Mouse (Mus musculus) heart, embryonic 16.5 days (tissue): ENCODE measurements around the gene Ppm1j. TPM values are rescaled to one million over a fixed set of nuclear protein-coding genes. Genes with fewer than 3 reads are reported as not detected.
"Not testable (repeated sequence)": the region's sequence is repeated elsewhere in the genome, so short reads cannot be mapped to it uniquely, and the experiment has no call there.

Experiments
- ATAC-seq: fragments of 200-750 bp; cut with Nextera tagmentation; replicated peaks from 2 replicates; pipeline ENCODE4 v1.8.0; 2017; ENCODE audit warnings: moderate number of reproducible peaks; ENCODE audit not compliant: insufficient read depth, low FRiP score; ENCODE audit errors: extremely low read depth
- H3K27ac ChIP-seq: fragments of 300-500 bp; sonication (generic); 2 replicates; pipeline ENCODE4 v1.5.1; 2014; ENCODE audit warnings: mild to moderate bottlenecking, low read length, control low read depth, moderate library complexity
- H3K27me3 ChIP-seq: fragments of 300-500 bp; sonication (generic); 2 replicates; pipeline ENCODE4 v1.6.1; 2014; ENCODE audit warnings: low read length, mixed read lengths; ENCODE audit not compliant: control insufficient read depth, insufficient read depth
- H3K36me3 ChIP-seq: fragments of 300-500 bp; sonication (generic); 2 replicates; pipeline ENCODE4 v1.6.1; 2014; ENCODE audit not compliant: control insufficient read depth, insufficient read depth
- H3K4me1 ChIP-seq: fragments of 300-500 bp; sonication (generic); 2 replicates; pipeline ENCODE4 v1.6.1; 2014; ENCODE audit warnings: low read length, mixed read lengths; ENCODE audit not compliant: control insufficient read depth, insufficient read depth
- H3K4me2 ChIP-seq: fragments of 300-500 bp; sonication (generic); 2 replicates; pipeline ENCODE4 v1.6.1; 2014; ENCODE audit warnings: low read depth, mild to moderate bottlenecking, control low read depth, low read length
- H3K4me3 ChIP-seq: fragments of 300-500 bp; sonication (generic); 2 replicates; pipeline ENCODE4 v1.5.1; 2014; ENCODE audit warnings: mild to moderate bottlenecking, control low read depth, low read length
- H3K9ac ChIP-seq: fragments of 300-500 bp; sonication (generic); 2 replicates; pipeline ENCODE4 v1.6.1; 2014; ENCODE audit warnings: low read length, control low read depth
- H3K9me3 ChIP-seq: fragments of 300-500 bp; sonication (generic); replicated peaks from 2 replicates; pipeline ENCODE4 v1.6.1; 2016; ENCODE audit warnings: low read length; ENCODE audit not compliant: control insufficient read depth
- WGBS: fragments of 180-500 bp; shearing (Covaris S2); extraction: QIAGEN DNeasy Blood & Tissue Kit; methylation state at CpG from one replicate; pipeline ENCODE4 v1.1.7; 2014; 5-methylcytosine and 5-hydroxymethylcytosine counted together
- polyA plus RNA-seq: library from polyadenylated mRNA; unstranded; fragments of >200 nt; fragmentation: Nextera tagmentation; extraction: Ambion mirVana; gene quantifications from 2 replicates; pipeline ENCODE4 v1.2.1, GENCODE M21; 2015

Ppm1j gene
- polyA plus RNA-seq: 36.9 and 38.9 TPM in 2 replicates

GRCm38 (mm10) chr3:104780561-104781420 lies at the start of gene Ppm1j:
Gene Ppm1j, plus strand, starts transcription at chr3:104781056.
- H3K4me1 ChIP-seq: peaks cover 18% of the 10 kb centered on the region
- no peaks in the 10 kb centered on the region for H3K9me3 ChIP-seq
- peak within 1 kb of the TSS; percentile 90 for H3K27ac ChIP-seq
- H3K9ac ChIP-seq: peak within 1 kb of the TSS; percentile 72
- peak within 1 kb of the TSS; percentile 95 for H3K4me2 ChIP-seq
- no peaks in the 10 kb centered on the region for H3K36me3 ChIP-seq
- H3K4me3 ChIP-seq: peak within 1 kb of the TSS; percentile 69
- peaks cover 27% of the 10 kb centered on the region for H3K27me3 ChIP-seq
- peak; percentile 67 for ATAC-seq
- under 1% methylated on average over 56 of the region's 56 CpGs for WGBS

- 62% methylated on average over 3 of the region's 3 CpGs for WGBS
These were observed 47.9 kb upstream of the Ppm1j start for GRCm38 (mm10) chr3:104732907-104733306.

GRCm38 (mm10) chr3:104734654-104735053 lies 46.2 kb upstream of the Ppm1j start:
- Histone ChIP-seq H3K4me1 (no peaks in the 10 kb centered on the region), H3K9ac (no peak overlapping the region), H3K27me3 (no peaks in the 10 kb centered on the region), H3K9me3 (no peaks in the 10 kb centered on the region), H3K4me2 (no peak overlapping the region), H3K4me3 (no peak overlapping the region), H3K36me3 (no peaks in the 10 kb centered on the region), H3K27ac (no peak overlapping the region)
- 58% methylated on average over 7 of the region's 7 CpGs for WGBS
- ATAC-seq: no peak

More at GRCm38 (mm10) chr3:104732907-104733306, 47.9 kb upstream of the Ppm1j start:
- no peak overlapping the region for H3K4me3 ChIP-seq
- no peak overlapping the region for H3K9ac ChIP-seq
- H3K27ac ChIP-seq: no peak overlapping the region
- H3K9me3 ChIP-seq: no peaks in the 10 kb centered on the region
- H3K27me3 ChIP-seq: no peaks in the 10 kb centered on the region
- no peaks in the 10 kb centered on the region for H3K36me3 ChIP-seq
- H3K4me2 ChIP-seq: no peak overlapping the region
- ATAC-seq: no peak
- no peaks in the 10 kb centered on the region for H3K4me1 ChIP-seq

- H3K4me3 ChIP-seq: no peak overlapping the region
- no peaks in the 10 kb centered on the region for H3K36me3 ChIP-seq
- no peaks in the 10 kb centered on the region for H3K4me1 ChIP-seq
- H3K9me3 ChIP-seq: no peaks in the 10 kb centered on the region
- no peaks in the 10 kb centered on the region for H3K27me3 ChIP-seq
- no peak overlapping the region for H3K27ac ChIP-seq
- ATAC-seq: no peak
- H3K4me2 ChIP-seq: no peak overlapping the region
- 86% methylated on average over 3 of the region's 3 CpGs for WGBS
- H3K9ac ChIP-seq: no peak overlapping the region
These were observed 38.9 kb upstream of the Ppm1j start for GRCm38 (mm10) chr3:104741954-104742353.

GRCm38 (mm10) chr3:104743161-104743560 lies 37.7 kb upstream of the Ppm1j start:
- Histone ChIP-seq H3K27ac (no peak overlapping the region), H3K4me3 (no peak overlapping the region), H3K9ac (no peak overlapping the region), H3K27me3 (no peaks in the 10 kb centered on the region), H3K4me1 (no peaks in the 10 kb centered on the region), H3K36me3 (no peaks in the 10 kb centered on the region), H3K9me3 (no peaks in the 10 kb centered on the region), H3K4me2 (no peak overlapping the region)
- 60% methylated on average over 1 of the region's 1 CpGs for WGBS
- ATAC-seq: no peak

GRCm38 (mm10) chr3:104743864-104744263 lies 37.0 kb upstream of the Ppm1j start:
- no peak for ATAC-seq
- Histone ChIP-seq H3K4me2 (no peak overlapping the region), H3K4me1 (no peaks in the 10 kb centered on the region), H3K9ac (no peak overlapping the region), H3K9me3 (no peaks in the 10 kb centered on the region), H3K4me3 (no peak overlapping the region), H3K36me3 (no peaks in the 10 kb centered on the region), H3K27me3 (no peaks in the 10 kb centered on the region), H3K27ac (no peak overlapping the region)
- 74% methylated on average over 1 of the region's 1 CpGs for WGBS

- H3K4me1 ChIP-seq, H3K9me3 ChIP-seq, H3K36me3 ChIP-seq, H3K27ac ChIP-seq, H3K27me3 ChIP-seq, ATAC-seq, H3K9ac ChIP-seq: not testable (repeated sequence)
- Histone ChIP-seq H3K4me3 (0 out of 2 replicates have a peak overlapping the region, but pooled peaks have one; percentile 5), H3K4me2 (peak overlapping the region; percentile 43)
- 18% methylated on average over 23 of the region's 25 CpGs for WGBS
These were observed 28.0 kb upstream of the Ppm1j start for GRCm38 (mm10) chr3:104752845-104753244.

- Histone ChIP-seq H3K9me3 (no peaks in the 10 kb centered on the region), H3K4me1 (peaks cover 8% of the 10 kb centered on the region), H3K27me3 (no peaks in the 10 kb centered on the region), H3K4me3 (peak overlapping the region; percentile 50), H3K9ac (peak overlapping the region; percentile 67), H3K36me3 (no peaks in the 10 kb centered on the region), H3K27ac (no peak overlapping the region), H3K4me2 (peak overlapping the region; percentile 83)
- WGBS: 2% methylated on average over 27 of the region's 27 CpGs
- ATAC-seq: peak; percentile 72
These were observed 22.4 kb upstream of the Ppm1j start for GRCm38 (mm10) chr3:104758406-104758805.

- peaks cover 8% of the 10 kb centered on the region for H3K4me1 ChIP-seq
- peak overlapping the region; percentile 50 for H3K4me3 ChIP-seq
- no peaks in the 10 kb centered on the region for H3K36me3 ChIP-seq
- H3K27ac ChIP-seq: no peak overlapping the region
- H3K9ac ChIP-seq: peak overlapping the region; percentile 67
- no peaks in the 10 kb centered on the region for H3K9me3 ChIP-seq
- no peaks in the 10 kb centered on the region for H3K27me3 ChIP-seq
- WGBS: 17% methylated on average over 5 of the region's 5 CpGs
- no peak for ATAC-seq
- H3K4me2 ChIP-seq: peak overlapping the region; percentile 83
These were observed 22.0 kb upstream of the Ppm1j start for GRCm38 (mm10) chr3:104758869-104759268.
